Mouse (Mus musculus) embryonic fibroblast, embryonic 13.5 days (primary cell): Measurements from ENCODE around the gene Hagh.

Experiments
- CTCF ChIP-seq: IDR thresholded peaks from 2 replicates; pipeline ENCODE4 v1.5.1; 2011; ENCODE audit warnings: mild to moderate bottlenecking, control low read depth, low read length, moderate library complexity, borderline replicate concordance; ENCODE audit not compliant: insufficient read depth
- POLR2A ChIP-seq: IDR thresholded peaks from 2 replicates; pipeline ENCODE4 v1.6.1; 2011; ENCODE audit warnings: low read depth, mild to moderate bottlenecking, control low read depth, low read length, moderate library complexity

DNA sequence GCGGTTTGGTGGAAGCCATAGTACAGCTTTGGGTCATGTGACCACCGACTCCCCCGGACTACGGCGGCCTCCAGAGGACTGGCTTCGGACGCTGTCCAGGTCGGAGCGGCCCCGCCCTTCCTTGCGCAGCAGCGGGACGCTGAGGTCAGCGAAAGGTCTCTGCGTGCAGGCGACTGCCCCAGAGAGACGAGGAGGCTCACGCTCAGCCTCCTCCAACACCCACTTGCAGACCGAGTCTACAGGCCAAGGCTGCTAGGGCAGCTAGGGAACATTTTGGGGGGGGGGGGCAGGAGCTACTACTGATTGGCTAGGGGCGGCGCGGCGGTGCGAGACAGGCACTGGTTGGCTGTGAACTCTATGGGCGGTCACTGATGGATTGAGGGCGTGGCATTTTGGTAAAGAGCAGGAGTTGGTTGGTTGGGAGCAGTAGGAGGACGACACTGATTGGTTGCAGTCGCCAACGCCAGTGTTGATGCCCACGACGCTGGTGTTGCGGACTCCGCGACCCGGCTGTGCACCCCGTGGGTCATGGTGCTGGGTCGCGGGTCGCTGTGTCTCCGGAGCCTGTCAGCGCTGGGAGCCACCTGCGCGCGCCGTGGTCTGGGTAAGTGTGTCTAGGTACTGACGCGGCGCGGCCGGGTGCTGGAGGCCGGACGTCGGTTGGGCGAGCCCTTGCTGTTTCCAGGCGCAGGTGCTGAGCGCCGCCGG lies 10.3 kb downstream of the Hagh start, which contains the start of gene Fahd1:
- no peak for TF ChIP-seq CTCF
- peak; percentile 63 for TF ChIP-seq POLR2A
